Mouse (Mus musculus): ENCODE results near the gene Naa20.

Gene Naa20

GRCm38 (mm10) chr2:145884913-145885785, 16.8 kb upstream of the Naa20 start:
- in situ Hi-C loops (cut with MboI, MseI), result no loop called here

GRCm38 (mm10) chr2:145887937-145888765, 13.7 kb upstream of the Naa20 start:
- in situ Hi-C loops (cut with MboI, MseI), result no loop called here

GRCm38 (mm10) chr2:145888766-145889480, 13.0 kb upstream of the Naa20 start:
- in situ Hi-C loops (cut with MboI, MseI), result no loop called here

- in situ Hi-C loops (cut with MboI, MseI), result no loop called here
Observed at GRCm38 (mm10) chr2:145890571-145890970, 11.3 kb upstream of the Naa20 start.

- in situ Hi-C loops (cut with MboI, MseI), result no loop called here
Observed at GRCm38 (mm10) chr2:145893756-145894155, 8.1 kb upstream of the Naa20 start.

- in situ Hi-C loops (cut with MboI, MseI), result no loop called here
Observed at GRCm38 (mm10) chr2:145898106-145898505, 3.8 kb upstream of the Naa20 start.

- in situ Hi-C loops (cut with MboI, MseI), result loop anchor here (25.0 kb wide), 1 partner anchor 1112 kb away; the partner anchor contains the start of gene Xrn2
Observed at GRCm38 (mm10) chr2:145900318-145900717, 1.6 kb upstream of the Naa20 start.

- in situ Hi-C loops (cut with MboI, MseI), result loop anchor here (25.0 kb wide), 1 partner anchor 1109 kb away; the partner anchor contains the start of gene Xrn2
Observed at GRCm38 (mm10) chr2:145903061-145903901, 1.4 kb downstream of the Naa20 start.

- in situ Hi-C loops (cut with MboI, MseI), result loop anchor here (25.0 kb wide), 1 partner anchor 1108 kb away; the partner anchor contains the start of gene Xrn2
Observed at GRCm38 (mm10) chr2:145903983-145904616, 2.2 kb downstream of the Naa20 start.

GRCm38 (mm10) chr2:145905156-145905555, 3.3 kb downstream of the Naa20 start:
- in situ Hi-C loops (cut with MboI, MseI), result loop anchor here (25.0 kb wide), 1 partner anchor 1107 kb away; the partner anchor contains the start of gene Xrn2

GRCm38 (mm10) chr2:145905884-145906283, 4.0 kb downstream of the Naa20 start:
- in situ Hi-C loops (cut with MboI, MseI), result loop anchor here (25.0 kb wide), 1 partner anchor 1106 kb away; the partner anchor contains the start of gene Xrn2

- in situ Hi-C loops (cut with MboI, MseI), result loop anchor here (25.0 kb wide), 1 partner anchor 1091 kb away; the partner anchor contains the start of gene Xrn2
Observed at GRCm38 (mm10) chr2:145920941-145921650, 19.2 kb downstream of the Naa20 start.

- in situ Hi-C loops (cut with MboI, MseI), result loop anchor here (25.0 kb wide), 1 partner anchor 928 kb away; the partner anchor contains the start of gene Kiz
Observed at GRCm38 (mm10) chr2:145934339-145935231, 32.7 kb downstream of the Naa20 start, which contains the start of the genes Cfap61 and Crnkl1. TSS of gene Cfap61 (plus strand) at chr2:145934784. TSS of gene Crnkl1 (minus strand) at chr2:145935014.

- in situ Hi-C loops (cut with MboI, MseI), result loop anchor here (25.0 kb wide), 1 partner anchor 925 kb away; the partner anchor contains the start of gene Kiz
Observed at GRCm38 (mm10) chr2:145936975-145937374, 35.1 kb downstream of the Naa20 start.

GRCm38 (mm10) chr2:145941403-145941802, 39.5 kb downstream of the Naa20 start:
- in situ Hi-C loops (cut with MboI, MseI), result loop anchor here (25.0 kb wide), 1 partner anchor 921 kb away; the partner anchor contains the start of gene Kiz

- in situ Hi-C loops (cut with MboI, MseI), result loop anchor here (25.0 kb wide), 1 partner anchor 918 kb away; the partner anchor contains the start of gene Kiz
Observed at GRCm38 (mm10) chr2:145944286-145944685, 42.4 kb downstream of the Naa20 start.

GRCm38 (mm10) chr2:145948402-145948954, 46.6 kb downstream of the Naa20 start:
- in situ Hi-C loops (cut with MboI, MseI), result loop anchor here (25.0 kb wide), 1 partner anchor 914 kb away; the partner anchor contains the start of gene Kiz
